Mouse (Mus musculus): ENCODE results near the gene Hist2h2aa2. TPM values are rescaled to one million over a fixed set of nuclear protein-coding genes. Genes with fewer than 3 reads are reported as not detected.
"Not testable (repeated sequence)": the region's sequence is repeated elsewhere in the genome, so short reads cannot be mapped to it uniquely, and the experiment has no call there.

Hist2h2aa2 gene
- polyA plus RNA-seq, 1 experiment from 2014 or later, result 35.1 TPM

- no peak overlapping the region for H3K27ac ChIP-seq
- no peak overlapping the region for H3K4me3 ChIP-seq
- 60% methylated on average over 5 of the region's 5 CpGs for WGBS
- H3K36me3 ChIP-seq, result no peaks in the 10 kb centered on the region
- H3K4me1 ChIP-seq, result peaks cover 4% of the 10 kb centered on the region; the same call in 1 of the 2 replicates
- H3K27me3 ChIP-seq, result no peaks in the 10 kb centered on the region
- ATAC-seq (ENCODE audit: insufficient number of reproducible peaks, low FRiP score, low TSS enrichment, low read depth), result no peak
- no peak overlapping the region for H3K4me2 ChIP-seq
- no peaks in the 10 kb centered on the region for H3K9me3 ChIP-seq
- H3K9ac ChIP-seq, result no peak overlapping the region
These were observed 16.0 kb upstream of the Hist2h2aa2 start for GRCm38 (mm10) chr3:96255926-96256593.

GRCm38 (mm10) chr3:96254683-96255355 is 14.7 kb upstream of the Hist2h2aa2 start:
- Histone ChIP-seq H3K4me1 (peaks cover 4% of the 10 kb centered on the region; the same call in 1 of the 2 replicates), H3K9ac (no peak overlapping the region), H3K4me3 (no peak overlapping the region), H3K4me2 (no peak overlapping the region), H3K9me3 (no peaks in the 10 kb centered on the region), H3K27ac (no peak overlapping the region), H3K36me3 (no peaks in the 10 kb centered on the region), H3K27me3 (no peaks in the 10 kb centered on the region)
- no peak for ATAC-seq (ENCODE audit: insufficient number of reproducible peaks, low FRiP score, low TSS enrichment, low read depth)
- 27% methylated on average over 10 of the region's 10 CpGs for WGBS

- 69% methylated on average over 3 of the region's 3 CpGs for WGBS
- no peaks in the 10 kb centered on the region for H3K27me3 ChIP-seq
- H3K36me3 ChIP-seq, result no peaks in the 10 kb centered on the region
- no peak overlapping the region for H3K27ac ChIP-seq
- ATAC-seq (ENCODE audit: insufficient number of reproducible peaks, low FRiP score, low TSS enrichment, low read depth), result no peak
- no peak overlapping the region for H3K4me3 ChIP-seq
- H3K9me3 ChIP-seq, result no peaks in the 10 kb centered on the region
- no peak overlapping the region for H3K4me2 ChIP-seq
- H3K9ac ChIP-seq, result no peak overlapping the region
- peaks cover 13% of the 10 kb centered on the region for H3K4me1 ChIP-seq
These were observed 11.7 kb upstream of the Hist2h2aa2 start for GRCm38 (mm10) chr3:96251787-96252186.

GRCm38 (mm10) chr3:96250890-96251289 is 10.8 kb upstream of the Hist2h2aa2 start:
- Histone ChIP-seq H3K4me3 (no peak overlapping the region), H3K4me2 (no peak overlapping the region), H3K27ac (no peak overlapping the region), H3K9me3 (no peaks in the 10 kb centered on the region), H3K36me3 (no peaks in the 10 kb centered on the region), H3K9ac (no peak overlapping the region), H3K27me3 (no peaks in the 10 kb centered on the region), H3K4me1 (peaks cover 12% of the 10 kb centered on the region)
- no peak for ATAC-seq (ENCODE audit: insufficient number of reproducible peaks, low FRiP score, low TSS enrichment, low read depth)
- 20% methylated on average over 3 of the region's 3 CpGs for WGBS

- H3K4me1 ChIP-seq, result peaks cover 16% of the 10 kb centered on the region
- no peak overlapping the region for H3K9ac ChIP-seq
- WGBS, result 58% methylated on average over 4 of the region's 4 CpGs
- H3K4me2 ChIP-seq, result no peak overlapping the region
- no peak overlapping the region for H3K27ac ChIP-seq
- H3K9me3 ChIP-seq, result no peaks in the 10 kb centered on the region
- H3K4me3 ChIP-seq, result no peak overlapping the region
- ATAC-seq (ENCODE audit: insufficient number of reproducible peaks, low FRiP score, low TSS enrichment, low read depth), result no peak
- H3K27me3 ChIP-seq, result no peaks in the 10 kb centered on the region
- H3K36me3 ChIP-seq, result no peaks in the 10 kb centered on the region
These were observed 8.9 kb upstream of the Hist2h2aa2 start for GRCm38 (mm10) chr3:96249034-96249345.

- Histone ChIP-seq H3K9ac (no peak overlapping the region), H3K27me3 (no peaks in the 10 kb centered on the region), H3K36me3 (no peaks in the 10 kb centered on the region), H3K4me3 (peak overlapping the region; percentile 38), H3K9me3 (no peaks in the 10 kb centered on the region), H3K27ac (no peak overlapping the region), H3K4me2 (peak overlapping the region; percentile 37), H3K4me1 (peaks cover 19% of the 10 kb centered on the region)
- 33% methylated on average over 6 of the region's 6 CpGs for WGBS
- no peak for ATAC-seq (ENCODE audit: insufficient number of reproducible peaks, low FRiP score, low TSS enrichment, low read depth)
These were observed 8.3 kb upstream of the Hist2h2aa2 start for GRCm38 (mm10) chr3:96248141-96249033.

- Histone ChIP-seq H3K36me3 (no peaks in the 10 kb centered on the region), H3K27me3 (no peaks in the 10 kb centered on the region), H3K9me3 (no peaks in the 10 kb centered on the region), H3K4me3 (peak overlapping the region; percentile 38), H3K9ac (peak overlapping the region; percentile 29; the same call in 1 of the 2 replicates), H3K4me1 (peaks cover 19% of the 10 kb centered on the region), H3K27ac (peak overlapping the region; percentile 22; the same call in 1 of the 2 replicates), H3K4me2 (peak overlapping the region; percentile 37)
- no peak for ATAC-seq (ENCODE audit: insufficient number of reproducible peaks, low FRiP score, low TSS enrichment, low read depth)
- WGBS, result 4% methylated on average over 11 of the region's 11 CpGs
These were observed 7.5 kb upstream of the Hist2h2aa2 start for GRCm38 (mm10) chr3:96247356-96248140.

- Histone ChIP-seq H3K4me2 (peak within 1 kb of the TSS; percentile 37), H3K4me3 (peak within 1 kb of the TSS; percentile 38), H3K4me1 (peaks cover 19% of the 10 kb centered on the region), H3K27ac (peak within 1 kb of the TSS; percentile 75), H3K9ac (peak within 1 kb of the TSS; percentile 29; the same call in 1 of the 2 replicates)
- H3K27me3 ChIP-seq, H3K9me3 ChIP-seq, H3K36me3 ChIP-seq: not testable (repeated sequence)
- peak; percentile 91 for ATAC-seq (ENCODE audit: insufficient number of reproducible peaks, low FRiP score, low TSS enrichment, low read depth)
- WGBS, result 0% methylated on average over 3 of the region's 47 CpGs
These were observed 6.4 kb upstream of the Hist2h2aa2 start, which contains the start of gene Hist2h3c1 for GRCm38 (mm10) chr3:96246427-96246856. Gene Hist2h3c1 (plus strand): TSS chr3:96246685.

- not testable (repeated sequence) for H3K9me3 ChIP-seq; ATAC-seq (ENCODE audit: insufficient number of reproducible peaks, low FRiP score, low TSS enrichment, low read depth); H3K9ac ChIP-seq; H3K36me3 ChIP-seq; H3K27me3 ChIP-seq
- Histone ChIP-seq H3K27ac (peak overlapping the region; percentile 75), H3K4me1 (peaks cover 19% of the 10 kb centered on the region), H3K4me2 (0 out of 2 replicates have a peak overlapping the region, but pooled peaks have one; percentile 31), H3K4me3 (peak overlapping the region; percentile 34)
- under 1% methylated on average over 10 of the region's 21 CpGs for WGBS
These were observed 5.9 kb upstream of the Hist2h2aa2 start for GRCm38 (mm10) chr3:96246018-96246417.

- not testable (repeated sequence) for H3K36me3 ChIP-seq, H3K27me3 ChIP-seq, H3K9me3 ChIP-seq
- Histone ChIP-seq H3K4me1 (peaks cover 22% of the 10 kb centered on the region), H3K9ac (peak within 1 kb of the TSS; percentile 74), H3K4me3 (peak within 1 kb of the TSS; percentile 50), H3K4me2 (peak within 1 kb of the TSS; percentile 47), H3K27ac (peak within 1 kb of the TSS; percentile 98)
- ATAC-seq (ENCODE audit: insufficient number of reproducible peaks, low FRiP score, low TSS enrichment, low read depth), result peak; percentile 90
- under 1% methylated on average over 34 of the region's 88 CpGs for WGBS
These were observed 5.2 kb upstream of the Hist2h2aa2 start, which contains the start of gene Hist2h2aa1 for GRCm38 (mm10) chr3:96245003-96245886. Gene Hist2h2aa1 (plus strand): TSS chr3:96245497.

Measured in limb, embryonic 15.5 days (tissue).